Mouse (Mus musculus): ENCODE measurements around the gene Cc2d1a. TPM values are rescaled to one million over a fixed set of nuclear protein-coding genes. Genes with fewer than 3 reads are reported as not detected.

Gene Cc2d1a
- total RNA-seq, 2 experiments from 2014 or later: 12.1 to 12.6 TPM

Small RNAs within 50 kb of the gene (microRNA-seq; reads per million reads assigned to microRNA genes)
- 0 reads per million in 2 experiments for gene Gm25110
- gene Mir181c: 645 to 952 reads per million in 2 experiments
- 666 to 843 reads per million in 2 experiments for gene Mir181d
- 0 reads per million in 2 experiments for gene Mir709

Other genes with a start within 250 kb of the Cc2d1a start
- gene Adgrl1, start 247.8 kb downstream of the Cc2d1a start, total RNA-seq (2021): 10 to 100 TPM; 16.2 to 17.2 TPM
- gene Gm10644, start 192.7 kb downstream of the Cc2d1a start, total RNA-seq (2021): under 1 TPM; 0.11 to 0.14 TPM
- gene Asf1b, start 192.4 kb downstream of the Cc2d1a start, total RNA-seq (2021): 1 to 10 TPM; 2.0 to 3.1 TPM
- 100 to 1,000 TPM; 319 to 324 TPM for gene Prkaca, start 174.9 kb downstream of the Cc2d1a start, total RNA-seq (2021)
- gene Samd1, start 150.3 kb downstream of the Cc2d1a start, total RNA-seq (2021): 10 to 100 TPM; 17.8 to 22.1 TPM
- gene 1700067K01Rik, start 146.4 kb downstream of the Cc2d1a start, total RNA-seq (2021): not detected
- 1 to 10 TPM; 2.9 to 4.2 TPM for gene 2210011C24Rik, start 135.8 kb downstream of the Cc2d1a start, total RNA-seq (2021)
- under 1 TPM; 0.25 to 0.51 TPM for gene Palm3, start 126.5 kb downstream of the Cc2d1a start, total RNA-seq (2021)
- 1 to 10 TPM in 1 of 2 experiments, under 1 TPM in 1; 0.84 to 1.1 TPM for gene Il27ra, start 105.3 kb downstream of the Cc2d1a start, total RNA-seq (2021)
- not detected for gene Rln3, start 102.9 kb downstream of the Cc2d1a start, total RNA-seq (2021)
- 1 to 10 TPM; 2.6 TPM for gene Gm10643, start 82.8 kb downstream of the Cc2d1a start, total RNA-seq (2021)
- gene Rfx1, start 81.1 kb downstream of the Cc2d1a start, total RNA-seq (2021): 1 to 10 TPM; 5.2 to 5.9 TPM
- 1 to 10 TPM; 5.8 to 7.1 TPM for gene Dcaf15, start 43.2 kb downstream of the Cc2d1a start, total RNA-seq (2021)
- gene Podnl1, start 21.9 kb downstream of the Cc2d1a start, total RNA-seq (2021): under 1 TPM in 1 of 2 experiments, not detected in 1; 0.10 TPM
- gene 4930432K21Rik, start 89 bp upstream of the Cc2d1a start, total RNA-seq (2021): under 1 TPM; 0.27 to 0.62 TPM
- under 1 TPM in 1 of 2 experiments, not detected in 1; 0.43 TPM for gene Nanos3, start 37.3 kb upstream of the Cc2d1a start, total RNA-seq (2021)
- 1 to 10 TPM; 5.8 to 6.8 TPM for gene Zswim4, start 89.1 kb upstream of the Cc2d1a start, total RNA-seq (2021)
- 100 to 1,000 TPM; 158 to 171 TPM for gene D8Ertd738e, start 101.8 kb upstream of the Cc2d1a start, total RNA-seq (2021)
- 10 to 100 TPM; 11.8 to 16.6 TPM for gene Mri1, start 109.4 kb upstream of the Cc2d1a start, total RNA-seq (2021)
- gene Ccdc130, start 122.4 kb upstream of the Cc2d1a start, total RNA-seq (2021): 10 to 100 TPM in 1 of 2 experiments, 1 to 10 TPM in 1; 9.6 to 10.1 TPM
- 1 to 10 TPM; 3.1 to 9.2 TPM for gene Cacna1a, start 240.5 kb upstream of the Cc2d1a start, total RNA-seq (2021)